Mouse (Mus musculus) testis, adult 2 months (tissue): ENCODE measurements around the gene Ndufa5.

Experiments used
- CTCF ChIP-seq: fragments of 200-500 bp; IDR thresholded peaks from 2 replicates; pipeline ENCODE4 v1.5.1; 2012; ENCODE audit warnings: low read depth, mild to moderate bottlenecking, inconsistent platforms, low read length, moderate library complexity; ENCODE audit not compliant: control insufficient read depth, insufficient read depth, insufficient replicate concordance
- POLR2A ChIP-seq: fragments of 200-500 bp; IDR thresholded peaks from 2 replicates; pipeline ENCODE4 v1.6.1; 2012; ENCODE audit warnings: low read depth, mild to moderate bottlenecking, inconsistent platforms, low read length, moderate library complexity; ENCODE audit not compliant: control insufficient read depth

- no peak for TF ChIP-seq CTCF
- TF ChIP-seq POLR2A, result no peak
Observed at GRCm38 (mm10) chr6:24486530-24486929, 41.3 kb downstream of the Ndufa5 start.
